Mouse (Mus musculus): ENCODE measurements around the gene Capns1. TPM values are rescaled to one million over a fixed set of nuclear protein-coding genes. Genes with fewer than 3 reads are reported as not detected.

Capns1 gene
- polyA plus RNA-seq, 1 experiment, result 359 TPM

GRCm38 (mm10) chr7:30164745-30165144 is 33.9 kb downstream of the Capns1 start:
- H3K4me3 ChIP-seq (ENCODE audit: low read depth, low read length), result no peak overlapping the region
- no peak for TF ChIP-seq EP300 (IDR thresholded peaks at IDR 0.05; ENCODE audit: insufficient read depth, low read depth, low read length)
- no peak for TF ChIP-seq POLR2A (IDR thresholded peaks at IDR 0.05; ENCODE audit: insufficient read depth, low read length)
- 0 out of 2 replicates have a peak, but pooled peaks cover 11% of the 10 kb centered on the region for H3K9me3 ChIP-seq (replicated peaks; ENCODE audit: control insufficient read depth, insufficient read depth, low read length, poor library complexity, severe bottlenecking)

GRCm38 (mm10) chr7:30163113-30163512 is 35.5 kb downstream of the Capns1 start:
- peaks cover 37% of the 10 kb centered on the region for H3K36me3 ChIP-seq (ENCODE audit: control insufficient read depth, insufficient read depth, low read length, poor library complexity, severe bottlenecking)

More at GRCm38 (mm10) chr7:30164745-30165144, 33.9 kb downstream of the Capns1 start:
- H3K9ac ChIP-seq (ENCODE audit: low read depth, poor library complexity, severe bottlenecking), result no peak overlapping the region
- peaks cover 28% of the 10 kb centered on the region for H3K36me3 ChIP-seq (ENCODE audit: control insufficient read depth, insufficient read depth, low read length, poor library complexity, severe bottlenecking)
- no peaks in the 10 kb centered on the region for H3K4me1 ChIP-seq (ENCODE audit: control insufficient read depth, insufficient read depth, low read length)
- no peak overlapping the region for H3K27ac ChIP-seq (ENCODE audit: insufficient read depth, low read length)
- H3K27me3 ChIP-seq (ENCODE audit: control insufficient read depth, insufficient read depth, low read length, poor library complexity, severe bottlenecking), result no peaks in the 10 kb centered on the region

GRCm38 (mm10) chr7:30155507-30155906 is 43.1 kb downstream of the Capns1 start:
- Histone ChIP-seq H3K36me3 (ENCODE audit: control insufficient read depth, insufficient read depth, low read length, poor library complexity, severe bottlenecking) (peaks cover 14% of the 10 kb centered on the region), H3K27me3 (ENCODE audit: control insufficient read depth, insufficient read depth, low read length, poor library complexity, severe bottlenecking) (no peaks in the 10 kb centered on the region), H3K4me3 (ENCODE audit: low read depth, low read length) (no peak overlapping the region), H3K9me3 (replicated peaks; ENCODE audit: control insufficient read depth, insufficient read depth, low read length, poor library complexity, severe bottlenecking) (peaks cover 25% of the 10 kb centered on the region), H3K9ac (ENCODE audit: low read depth, poor library complexity, severe bottlenecking) (no peak overlapping the region), H3K4me1 (ENCODE audit: control insufficient read depth, insufficient read depth, low read length) (no peaks in the 10 kb centered on the region), H3K27ac (ENCODE audit: insufficient read depth, low read length) (no peak overlapping the region)
- TF ChIP-seq POLR2A (IDR thresholded peaks at IDR 0.05; ENCODE audit: insufficient read depth, low read length), result no peak
- TF ChIP-seq EP300 (IDR thresholded peaks at IDR 0.05; ENCODE audit: insufficient read depth, low read depth, low read length), result 0 out of 2 replicates have a peak, but pooled peaks have one; percentile 22
- peak; percentile 53 for TF ChIP-seq CTCF (IDR thresholded peaks at IDR 0.05; ENCODE audit: low read depth, low read length)

More at GRCm38 (mm10) chr7:30163113-30163512, 35.5 kb downstream of the Capns1 start:
- Histone ChIP-seq H3K27me3 (ENCODE audit: control insufficient read depth, insufficient read depth, low read length, poor library complexity, severe bottlenecking) (no peaks in the 10 kb centered on the region), H3K4me1 (ENCODE audit: control insufficient read depth, insufficient read depth, low read length) (no peaks in the 10 kb centered on the region), H3K9ac (ENCODE audit: low read depth, poor library complexity, severe bottlenecking) (no peak overlapping the region), H3K4me3 (ENCODE audit: low read depth, low read length) (no peak overlapping the region), H3K9me3 (replicated peaks; ENCODE audit: control insufficient read depth, insufficient read depth, low read length, poor library complexity, severe bottlenecking) (peaks cover 16% of the 10 kb centered on the region), H3K27ac (ENCODE audit: insufficient read depth, low read length) (no peak overlapping the region)
- peak; percentile 51 for TF ChIP-seq CTCF (IDR thresholded peaks at IDR 0.05; ENCODE audit: low read depth, low read length)
- TF ChIP-seq POLR2A (IDR thresholded peaks at IDR 0.05; ENCODE audit: insufficient read depth, low read length), result no peak
- no peak for TF ChIP-seq EP300 (IDR thresholded peaks at IDR 0.05; ENCODE audit: insufficient read depth, low read depth, low read length)

GRCm38 (mm10) chr7:30154040-30154439 is 44.6 kb downstream of the Capns1 start:
- Histone ChIP-seq H3K27me3 (ENCODE audit: control insufficient read depth, insufficient read depth, low read length, poor library complexity, severe bottlenecking) (no peaks in the 10 kb centered on the region), H3K36me3 (ENCODE audit: control insufficient read depth, insufficient read depth, low read length, poor library complexity, severe bottlenecking) (peaks cover 5% of the 10 kb centered on the region; the same call in 1 of the 2 replicates), H3K9ac (ENCODE audit: low read depth, poor library complexity, severe bottlenecking) (no peak overlapping the region), H3K4me3 (ENCODE audit: low read depth, low read length) (no peak overlapping the region), H3K9me3 (replicated peaks; ENCODE audit: control insufficient read depth, insufficient read depth, low read length, poor library complexity, severe bottlenecking) (peaks cover 18% of the 10 kb centered on the region), H3K27ac (ENCODE audit: insufficient read depth, low read length) (no peak overlapping the region; the same call in 1 of the 2 replicates), H3K4me1 (ENCODE audit: control insufficient read depth, insufficient read depth, low read length) (no peaks in the 10 kb centered on the region)
- TF ChIP-seq POLR2A (IDR thresholded peaks at IDR 0.05; ENCODE audit: insufficient read depth, low read length) (no peak), EP300 (IDR thresholded peaks at IDR 0.05; ENCODE audit: insufficient read depth, low read depth, low read length) (no peak), CTCF (IDR thresholded peaks at IDR 0.05; ENCODE audit: low read depth, low read length) (no peak)

- Histone ChIP-seq H3K4me1 (ENCODE audit: control insufficient read depth, insufficient read depth, low read length) (peaks cover 1% of the 10 kb centered on the region), H3K9me3 (replicated peaks; ENCODE audit: control insufficient read depth, insufficient read depth, low read length, poor library complexity, severe bottlenecking) (peaks cover 9% of the 10 kb centered on the region; the same call in 1 of the 2 replicates)
- no peak for TF ChIP-seq EP300 (IDR thresholded peaks at IDR 0.05; ENCODE audit: insufficient read depth, low read depth, low read length)
- no peak for TF ChIP-seq POLR2A (IDR thresholded peaks at IDR 0.05; ENCODE audit: insufficient read depth, low read length)
- TF ChIP-seq CTCF (IDR thresholded peaks at IDR 0.05; ENCODE audit: low read depth, low read length), result no peak
Measured at GRCm38 (mm10) chr7:30147011-30147410, 51.6 kb downstream of the Capns1 start.

GRCm38 (mm10) chr7:30143555-30144209 is 54.9 kb downstream of the Capns1 start:
- Histone ChIP-seq H3K9me3 (replicated peaks; ENCODE audit: control insufficient read depth, insufficient read depth, low read length, poor library complexity, severe bottlenecking) (no peaks in the 10 kb centered on the region), H3K4me3 (ENCODE audit: low read depth, low read length) (peak overlapping the region; percentile 74), H3K27me3 (ENCODE audit: control insufficient read depth, insufficient read depth, low read length, poor library complexity, severe bottlenecking) (no peaks in the 10 kb centered on the region), H3K27ac (ENCODE audit: insufficient read depth, low read length) (no peak overlapping the region; the same call in 1 of the 2 replicates), H3K4me1 (ENCODE audit: control insufficient read depth, insufficient read depth, low read length) (peaks cover 1% of the 10 kb centered on the region), H3K9ac (ENCODE audit: low read depth, poor library complexity, severe bottlenecking) (peak overlapping the region; percentile 69), H3K36me3 (ENCODE audit: control insufficient read depth, insufficient read depth, low read length, poor library complexity, severe bottlenecking) (no peaks in the 10 kb centered on the region)
- no peak for TF ChIP-seq POLR2A (IDR thresholded peaks at IDR 0.05; ENCODE audit: insufficient read depth, low read length)
- TF ChIP-seq CTCF (IDR thresholded peaks at IDR 0.05; ENCODE audit: low read depth, low read length), result no peak
- TF ChIP-seq EP300 (IDR thresholded peaks at IDR 0.05; ENCODE audit: insufficient read depth, low read depth, low read length), result no peak

More at GRCm38 (mm10) chr7:30147011-30147410, 51.6 kb downstream of the Capns1 start:
- no peak overlapping the region for H3K9ac ChIP-seq (ENCODE audit: low read depth, poor library complexity, severe bottlenecking)
- H3K4me3 ChIP-seq (ENCODE audit: low read depth, low read length), result no peak overlapping the region
- no peaks in the 10 kb centered on the region for H3K27me3 ChIP-seq (ENCODE audit: control insufficient read depth, insufficient read depth, low read length, poor library complexity, severe bottlenecking)
- no peaks in the 10 kb centered on the region for H3K36me3 ChIP-seq (ENCODE audit: control insufficient read depth, insufficient read depth, low read length, poor library complexity, severe bottlenecking)
- no peak overlapping the region for H3K27ac ChIP-seq (ENCODE audit: insufficient read depth, low read length)
